Mouse (Mus musculus): ENCODE results near the gene Bola1. TPM values are rescaled to one million over a fixed set of nuclear protein-coding genes. Genes with fewer than 3 reads are reported as not detected.
A peak's percentile ranks its signal among the peaks of the same experiment; 100 is the strongest.
"Not testable (repeated sequence)": the region's sequence is repeated elsewhere in the genome, so short reads cannot be mapped to it uniquely, and the experiment has no call there.

Bola1 gene
- polyA plus RNA-seq, 2 experiments: 43.9 to 60.2 TPM

GRCm38 (mm10) chr3:96219191-96219641 lies 293 bp downstream of the Bola1 start:
- H3K9me3 ChIP-seq (ENCODE audit: control insufficient read depth, low read length): no peaks in the 10 kb centered on the region
- peak overlapping the region; percentile 98 for H3K27ac ChIP-seq (replicated peaks; ENCODE audit: low read depth, low read length)
- no peaks in the 10 kb centered on the region for H3K27me3 ChIP-seq (ENCODE audit: control insufficient read depth, insufficient read depth, low read length)
- peaks cover 15% of the 10 kb centered on the region for H3K4me1 ChIP-seq (ENCODE audit: control insufficient read depth, insufficient read depth, low read length)
- H3K36me3 ChIP-seq (ENCODE audit: control insufficient read depth, insufficient read depth, low read length): no peaks in the 10 kb centered on the region
- peak; percentile 28; the same call in 1 of the 2 replicates for TF ChIP-seq POLR2A (IDR thresholded peaks at IDR 0.05; ENCODE audit: borderline replicate concordance, extremely low read depth, insufficient read depth, insufficient read length)
- peak overlapping the region; percentile 67 for H3K9ac ChIP-seq (ENCODE audit: low read depth, low read length, severe bottlenecking)
- H3K4me3 ChIP-seq (replicated peaks; ENCODE audit: low read length): peak overlapping the region; percentile 62
- H3K4me2 ChIP-seq (replicated peaks; ENCODE audit: low read depth, low read length, severe bottlenecking): peak overlapping the region; percentile 83
- ATAC-seq (ENCODE audit: low FRiP score, low read depth) (peak; percentile 12; the same call in 1 of the 2 replicates), DNase-seq (ENCODE audit: low spot score) (peak; percentile 34)
- WGBS: under 1% methylated on average over 12 of the region's 12 CpGs

- H3K4me2 ChIP-seq (replicated peaks; ENCODE audit: low read depth, low read length, severe bottlenecking): no peak overlapping the region
- no peak overlapping the region for H3K4me3 ChIP-seq (replicated peaks; ENCODE audit: low read length)
- WGBS: 26% methylated on average over 15 of the region's 15 CpGs
- no peak overlapping the region for H3K27ac ChIP-seq (replicated peaks; ENCODE audit: low read depth, low read length)
- no peaks in the 10 kb centered on the region for H3K27me3 ChIP-seq (ENCODE audit: control insufficient read depth, insufficient read depth, low read length)
- H3K36me3 ChIP-seq (ENCODE audit: control insufficient read depth, insufficient read depth, low read length): no peaks in the 10 kb centered on the region
- TF ChIP-seq POLR2A (IDR thresholded peaks at IDR 0.05; ENCODE audit: borderline replicate concordance, extremely low read depth, insufficient read depth, insufficient read length): no peak
- no peak for DNase-seq (ENCODE audit: low spot score)
- no peak overlapping the region for H3K9ac ChIP-seq (ENCODE audit: low read depth, low read length, severe bottlenecking)
- H3K4me1 ChIP-seq (ENCODE audit: control insufficient read depth, insufficient read depth, low read length): no peaks in the 10 kb centered on the region
- no peak for ATAC-seq (ENCODE audit: low FRiP score, low read depth)
- H3K9me3 ChIP-seq (ENCODE audit: control insufficient read depth, low read length): no peaks in the 10 kb centered on the region
Observed at GRCm38 (mm10) chr3:96209242-96209641, 10.3 kb downstream of the Bola1 start.

- Histone ChIP-seq H3K4me1 (ENCODE audit: control insufficient read depth, insufficient read depth, low read length) (no peaks in the 10 kb centered on the region), H3K4me3 (replicated peaks; ENCODE audit: low read length) (no peak overlapping the region), H3K27me3 (ENCODE audit: control insufficient read depth, insufficient read depth, low read length) (no peaks in the 10 kb centered on the region), H3K36me3 (ENCODE audit: control insufficient read depth, insufficient read depth, low read length) (no peaks in the 10 kb centered on the region), H3K9ac (ENCODE audit: low read depth, low read length, severe bottlenecking) (no peak overlapping the region), H3K4me2 (replicated peaks; ENCODE audit: low read depth, low read length, severe bottlenecking) (no peak overlapping the region), H3K9me3 (ENCODE audit: control insufficient read depth, low read length) (no peaks in the 10 kb centered on the region), H3K27ac (replicated peaks; ENCODE audit: low read depth, low read length) (no peak overlapping the region)
- ATAC-seq (ENCODE audit: low FRiP score, low read depth): no peak
- DNase-seq (ENCODE audit: low spot score): no peak
- WGBS: 83% methylated on average over 3 of the region's 3 CpGs
- no peak for TF ChIP-seq POLR2A (IDR thresholded peaks at IDR 0.05; ENCODE audit: borderline replicate concordance, extremely low read depth, insufficient read depth, insufficient read length)
Observed at GRCm38 (mm10) chr3:96207819-96208218, 11.7 kb downstream of the Bola1 start.

- 48% methylated on average over 2 of the region's 2 CpGs for WGBS
- no peak overlapping the region for H3K4me2 ChIP-seq (replicated peaks; ENCODE audit: low read depth, low read length, severe bottlenecking)
- no peaks in the 10 kb centered on the region for H3K9me3 ChIP-seq (ENCODE audit: control insufficient read depth, low read length)
- H3K27ac ChIP-seq (replicated peaks; ENCODE audit: low read depth, low read length): no peak overlapping the region
- no peak overlapping the region for H3K4me3 ChIP-seq (replicated peaks; ENCODE audit: low read length)
- no peak for ATAC-seq (ENCODE audit: low FRiP score, low read depth)
- TF ChIP-seq POLR2A (IDR thresholded peaks at IDR 0.05; ENCODE audit: borderline replicate concordance, extremely low read depth, insufficient read depth, insufficient read length): no peak
- no peak for DNase-seq (ENCODE audit: low spot score)
- no peak overlapping the region for H3K9ac ChIP-seq (ENCODE audit: low read depth, low read length, severe bottlenecking)
- H3K27me3 ChIP-seq (ENCODE audit: control insufficient read depth, insufficient read depth, low read length): no peaks in the 10 kb centered on the region
- no peaks in the 10 kb centered on the region for H3K36me3 ChIP-seq (ENCODE audit: control insufficient read depth, insufficient read depth, low read length)
- peaks cover 12% of the 10 kb centered on the region for H3K4me1 ChIP-seq (ENCODE audit: control insufficient read depth, insufficient read depth, low read length)
Observed at GRCm38 (mm10) chr3:96199731-96200130, 19.8 kb downstream of the Bola1 start.

GRCm38 (mm10) chr3:96198601-96199251 lies 20.8 kb downstream of the Bola1 start:
- not testable (repeated sequence) for H3K9me3 ChIP-seq (ENCODE audit: control insufficient read depth, low read length); H3K27ac ChIP-seq (replicated peaks; ENCODE audit: low read depth, low read length); H3K9ac ChIP-seq (ENCODE audit: low read depth, low read length, severe bottlenecking); H3K36me3 ChIP-seq (ENCODE audit: control insufficient read depth, insufficient read depth, low read length); H3K4me3 ChIP-seq (replicated peaks; ENCODE audit: low read length); H3K4me2 ChIP-seq (replicated peaks; ENCODE audit: low read depth, low read length, severe bottlenecking); DNase-seq (ENCODE audit: low spot score); H3K27me3 ChIP-seq (ENCODE audit: control insufficient read depth, insufficient read depth, low read length); ATAC-seq (ENCODE audit: low FRiP score, low read depth)
- 27% methylated on average over 6 of the region's 8 CpGs for WGBS
- peaks cover 12% of the 10 kb centered on the region for H3K4me1 ChIP-seq (ENCODE audit: control insufficient read depth, insufficient read depth, low read length)

All from limb, embryonic 14.5 days (tissue).